Mouse (Mus musculus) MEL (cell line): ENCODE measurements around the gene Mfap2. TPM values are rescaled to one million over a fixed set of nuclear protein-coding genes. Genes with fewer than 3 reads are reported as not detected.

Source experiments
- DNase-seq: peaks from one replicate; pipeline ENCODE4 v3.0.0; 2011; ENCODE audit warnings: low read depth, low spot score
- H3K27ac ChIP-seq: 2 replicates; pipeline ENCODE4 v1.5.1; 2012; ENCODE audit warnings: low read depth, mild to moderate bottlenecking, control low read depth, low read length, moderate library complexity; ENCODE audit not compliant: control insufficient read depth
- H3K27me3 ChIP-seq, 2 experiments: fragments of 150-350 bp in 1 of 2; sonication (generic) in 1 of 2; 2 replicates each; pipeline ENCODE4 v1.6.1; 2012; ENCODE audit warnings: low read length in 2 of 2, mild to moderate bottlenecking in 2 of 2, improper control_type of control experiment in 1 of 2, moderate library complexity in 1 of 2; ENCODE audit not compliant: insufficient read depth in 2 of 2, control insufficient read depth in 1 of 2
- H3K36me3 ChIP-seq, 2 experiments: 2 replicates each; pipeline ENCODE4 v1.6.1; 2012 to 2014; ENCODE audit warnings: low read length in 2 of 2, improper control_type of control experiment in 1 of 2, inconsistent platforms in 1 of 2, mild to moderate bottlenecking in 1 of 2; ENCODE audit not compliant: insufficient read depth in 2 of 2, control insufficient read depth in 1 of 2
- H3K4me1 ChIP-seq, 2 experiments: fragments of 150-350 bp in 1 of 2; sonication (generic) in 1 of 2; 2 replicates each; pipeline ENCODE4 v1.6.1; 2012; ENCODE audit warnings: low read length in 2 of 2, improper control_type of control experiment in 1 of 2, mild to moderate bottlenecking in 1 of 2; ENCODE audit not compliant: insufficient read depth in 2 of 2, control insufficient read depth in 1 of 2
- H3K4me3 ChIP-seq, 2 experiments: fragments of 150-350 bp in 1 of 2; sonication (generic) in 1 of 2; 2 replicates each; pipeline ENCODE4 v1.5.1; 2012; ENCODE audit warnings: low read depth in 2 of 2, low read length in 2 of 2, mild to moderate bottlenecking in 2 of 2, moderate library complexity in 2 of 2, control low read depth in 1 of 2, improper control_type of control experiment in 1 of 2; ENCODE audit not compliant: control insufficient read depth in 1 of 2, insufficient read depth in 1 of 2
- H3K79me2 ChIP-seq: 2 replicates; pipeline ENCODE4 v1.6.1; 2012; ENCODE audit warnings: mild to moderate bottlenecking, low read length, moderate library complexity; ENCODE audit not compliant: control insufficient read depth, poor library complexity, insufficient read depth
- H3K9ac ChIP-seq: 2 replicates; pipeline ENCODE4 v1.6.1; 2012; ENCODE audit warnings: low read depth, mild to moderate bottlenecking, control low read depth, low read length, moderate library complexity; ENCODE audit not compliant: control insufficient read depth, poor library complexity, severe bottlenecking
- H3K9me3 ChIP-seq: fragments of 150-350 bp; sonication (generic); replicated peaks from 2 replicates; pipeline ENCODE4 v1.6.1; 2012; ENCODE audit warnings: mild to moderate bottlenecking, low read length, improper control_type of control experiment, moderate library complexity; ENCODE audit not compliant: insufficient read depth
- BHLHE40 ChIP-seq: IDR thresholded peaks from 2 replicates; pipeline ENCODE4 v1.6.1; 2012; ENCODE audit warnings: low read depth, mild to moderate bottlenecking, inconsistent platforms, low read length, improper control_type of control experiment, borderline replicate concordance
- CHD1 ChIP-seq: IDR thresholded peaks from 2 replicates; pipeline ENCODE4 v1.6.1; 2012; ENCODE audit warnings: low read depth, mild to moderate bottlenecking, inconsistent platforms, low read length, improper control_type of control experiment
- CHD2 ChIP-seq: IDR thresholded peaks from 2 replicates; pipeline ENCODE4 v1.6.1; 2011; ENCODE audit warnings: low read length, improper control_type of control experiment
- E2F4 ChIP-seq: IDR thresholded peaks from 2 replicates; pipeline ENCODE4 v1.6.1; 2011; ENCODE audit warnings: low read depth, low read length, improper control_type of control experiment, borderline replicate concordance
- ELF1 ChIP-seq: IDR thresholded peaks from 2 replicates; pipeline ENCODE4 v1.6.1; 2014; ENCODE audit warnings: low read depth, mild to moderate bottlenecking, inconsistent platforms, low read length, improper control_type of control experiment, moderate library complexity
- EP300 ChIP-seq, 2 experiments: IDR thresholded peaks; 2 replicates each; pipeline ENCODE4 v1.6.1; 2011; ENCODE audit warnings: improper control_type of control experiment in 2 of 2, low read length in 2 of 2, low read depth in 1 of 2, mild to moderate bottlenecking in 1 of 2
- GABPA ChIP-seq: IDR thresholded peaks from 2 replicates; pipeline ENCODE4 v1.6.1; 2012; ENCODE audit warnings: low read depth, mild to moderate bottlenecking, inconsistent platforms, low read length, improper control_type of control experiment, moderate library complexity
- GATA1 ChIP-seq: IDR thresholded peaks from 2 replicates; pipeline ENCODE4 v1.6.1; 2011; ENCODE audit warnings: low read depth, low read length, improper control_type of control experiment
- HCFC1 ChIP-seq: IDR thresholded peaks from 2 replicates; pipeline ENCODE4 v1.6.1; 2012; ENCODE audit warnings: low read depth, mild to moderate bottlenecking, inconsistent platforms, low read length, improper control_type of control experiment, moderate library complexity
- JUND ChIP-seq: IDR thresholded peaks from 2 replicates; pipeline ENCODE4 v1.6.1; 2011; ENCODE audit warnings: low read depth, mild to moderate bottlenecking, improper control_type of control experiment, low read length
- KAT2A ChIP-seq: conservative IDR thresholded peaks from 2 replicates; pipeline ENCODE4 v1.6.1; 2012; ENCODE audit warnings: low read depth, low read length, improper control_type of control experiment, inconsistent platforms
- MAFK ChIP-seq: IDR thresholded peaks from 2 replicates; pipeline ENCODE4 v1.6.1; 2011; ENCODE audit warnings: low read depth, mild to moderate bottlenecking, low read length, improper control_type of control experiment, borderline replicate concordance
- MAX ChIP-seq: IDR thresholded peaks from 2 replicates; pipeline ENCODE4 v1.6.1; 2011; ENCODE audit warnings: low read length, improper control_type of control experiment
- MAZ ChIP-seq: IDR thresholded peaks from 2 replicates; pipeline ENCODE4 v1.6.1; 2012; ENCODE audit warnings: low read depth, mild to moderate bottlenecking, inconsistent platforms, low read length, improper control_type of control experiment
- MEF2A ChIP-seq: IDR thresholded peaks from 2 replicates; pipeline ENCODE4 v1.6.1; 2014; ENCODE audit warnings: low read depth, mild to moderate bottlenecking, inconsistent platforms, low read length, improper control_type of control experiment; ENCODE audit not compliant: poor library complexity, insufficient replicate concordance, severe bottlenecking; ENCODE audit errors: extremely low read depth
- MXI1 ChIP-seq: IDR thresholded peaks from 2 replicates; pipeline ENCODE4 v1.6.1; 2011; ENCODE audit warnings: mild to moderate bottlenecking, low read depth, low read length, improper control_type of control experiment
- MYB ChIP-seq: IDR thresholded peaks from 2 replicates; pipeline ENCODE4 v1.6.1; 2011; ENCODE audit warnings: mild to moderate bottlenecking, low read depth, low read length, improper control_type of control experiment
- MYC ChIP-seq: IDR thresholded peaks from 2 replicates; pipeline ENCODE4 v1.6.1; 2011; ENCODE audit warnings: low read depth, mild to moderate bottlenecking, low read length, improper control_type of control experiment, moderate library complexity
- NELFE ChIP-seq: IDR thresholded peaks from 2 replicates; pipeline ENCODE4 v1.6.1; 2011; ENCODE audit warnings: low read depth, low read length, improper control_type of control experiment
- NRF1 ChIP-seq: IDR thresholded peaks from 2 replicates; pipeline ENCODE4 v1.6.1; 2014; ENCODE audit warnings: low read depth, mild to moderate bottlenecking, inconsistent platforms, low read length, improper control_type of control experiment, moderate library complexity; ENCODE audit not compliant: poor library complexity, insufficient read depth, severe bottlenecking
- POLR2A ChIP-seq, 2 experiments: IDR thresholded peaks; 2 replicates each; pipeline ENCODE4 v1.6.1; 2011 to 2012; ENCODE audit warnings: low read length in 2 of 2, mild to moderate bottlenecking in 2 of 2, control low read depth in 1 of 2, improper control_type of control experiment in 1 of 2, low read depth in 1 of 2, moderate library complexity in 1 of 2; ENCODE audit not compliant: control insufficient read depth in 1 of 2, insufficient read depth in 1 of 2, poor library complexity in 1 of 2
- POLR2AphosphoS2 ChIP-seq: IDR thresholded peaks from 2 replicates; pipeline ENCODE4 v1.6.1; 2011; ENCODE audit warnings: low read length, improper control_type of control experiment
- POLR2AphosphoS5 ChIP-seq: IDR thresholded peaks from 2 replicates; pipeline ENCODE4 v1.6.1; 2012; ENCODE audit warnings: low read depth, borderline replicate concordance, mild to moderate bottlenecking, inconsistent platforms, low read length, moderate library complexity, mixed read lengths
- RAD21 ChIP-seq: IDR thresholded peaks from 2 replicates; pipeline ENCODE4 v1.6.1; 2011; ENCODE audit warnings: mild to moderate bottlenecking, low read depth, low read length, improper control_type of control experiment
- RCOR1 ChIP-seq: IDR thresholded peaks from 2 replicates; pipeline ENCODE4 v1.6.1; 2012; ENCODE audit warnings: low read depth, mild to moderate bottlenecking, inconsistent platforms, low read length, improper control_type of control experiment
- SIN3A ChIP-seq: IDR thresholded peaks from 2 replicates; pipeline ENCODE4 v1.6.1; 2012; ENCODE audit warnings: low read length, improper control_type of control experiment, inconsistent platforms
- SMC3 ChIP-seq: IDR thresholded peaks from 2 replicates; pipeline ENCODE4 v1.6.1; 2011; ENCODE audit warnings: low read depth, low read length, improper control_type of control experiment
- TAL1 ChIP-seq: IDR thresholded peaks from 2 replicates; pipeline ENCODE4 v1.6.1; 2012; ENCODE audit warnings: mild to moderate bottlenecking, inconsistent platforms, low read length, moderate library complexity, mixed read lengths
- TBP ChIP-seq: IDR thresholded peaks from 2 replicates; pipeline ENCODE4 v1.8.0; 2011; ENCODE audit warnings: low read depth, low read length, improper control_type of control experiment
- TCF12 ChIP-seq: IDR thresholded peaks from 2 replicates; pipeline ENCODE4 v1.6.1; 2014; ENCODE audit warnings: low read depth, mild to moderate bottlenecking, inconsistent platforms, low read length, improper control_type of control experiment, moderate library complexity
- UBTF ChIP-seq: IDR thresholded peaks from 2 replicates; pipeline ENCODE4 v1.6.1; 2012; ENCODE audit warnings: low read depth, mild to moderate bottlenecking, inconsistent platforms, low read length, improper control_type of control experiment, moderate library complexity, borderline replicate concordance; ENCODE audit not compliant: insufficient read depth
- USF1 ChIP-seq: IDR thresholded peaks from 2 replicates; pipeline ENCODE4 v1.6.1; 2014; ENCODE audit warnings: low read depth, mild to moderate bottlenecking, inconsistent platforms, low read length, improper control_type of control experiment, moderate library complexity
- USF2 ChIP-seq, 2 experiments: IDR thresholded peaks; 2 replicates each; pipeline ENCODE4 v1.6.1; 2011 to 2012; ENCODE audit warnings: improper control_type of control experiment in 2 of 2, low read length in 2 of 2, borderline replicate concordance in 1 of 2, inconsistent platforms in 1 of 2, low read depth in 1 of 2, mild to moderate bottlenecking in 1 of 2; ENCODE audit not compliant: insufficient read depth in 1 of 2
- ZC3H11A ChIP-seq: IDR thresholded peaks from 2 replicates; pipeline ENCODE4 v1.6.1; 2012; ENCODE audit warnings: low read depth, mild to moderate bottlenecking, inconsistent platforms, low read length, improper control_type of control experiment
- ZKSCAN1 ChIP-seq: IDR thresholded peaks from 2 replicates; pipeline ENCODE4 v1.6.1; 2012; ENCODE audit warnings: low read depth, mild to moderate bottlenecking, inconsistent platforms, low read length, improper control_type of control experiment, moderate library complexity
- ZMIZ1 ChIP-seq: IDR thresholded peaks from 2 replicates; pipeline ENCODE4 v1.6.1; 2012; ENCODE audit warnings: low read depth, mild to moderate bottlenecking, inconsistent platforms, low read length, improper control_type of control experiment, moderate library complexity
- ZNF384 ChIP-seq: IDR thresholded peaks from 2 replicates; pipeline ENCODE4 v1.6.1; 2012; ENCODE audit warnings: low read depth, mild to moderate bottlenecking, inconsistent platforms, low read length, improper control_type of control experiment
- polyA plus RNA-seq, 2 experiments: library from polyadenylated mRNA; stranded (reverse) in 1 of 2; unstranded in 1 of 2; fragments of >175 nt in 1 of 2; fragments of >200 nt in 1 of 2; gene quantifications; 2 replicates each; pipeline versions ENCODE4 v1.2.1 to v1.2.4; 2012; ENCODE audit warnings: low replicate concordance in 2 of 2, low read depth in 1 of 2; ENCODE audit not compliant: insufficient read length in 2 of 2, insufficient read depth in 1 of 2, missing spikeins in 1 of 2
- total RNA-seq: library from RNA; depleted of rRNA; stranded (reverse); fragments of 300-350 nt; gene quantifications from 2 replicates; pipeline ENCODE4 v1.2.3, GENCODE M21; 2012

Gene Mfap2
- total and polyA plus RNA-seq, 3 experiments, result not detected

DNA sequence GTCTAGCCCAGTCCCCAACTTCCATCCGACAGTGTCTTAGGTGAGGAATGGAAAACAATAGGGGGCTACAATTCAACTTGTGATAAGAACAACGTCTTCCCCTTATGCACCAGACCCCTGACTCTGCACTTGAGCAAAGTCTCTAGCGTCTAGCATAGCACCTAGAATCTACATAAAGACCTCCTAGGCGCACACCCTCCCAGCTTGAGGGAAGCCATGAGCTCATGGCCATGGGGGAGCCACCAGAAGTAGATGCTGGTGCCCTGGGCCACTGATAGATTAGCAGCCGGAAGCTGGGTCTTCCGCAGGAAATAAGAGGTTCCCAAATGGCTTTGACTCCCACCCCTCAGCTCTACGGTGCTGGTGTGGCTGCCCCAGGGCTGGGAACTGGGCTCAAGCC lies 22.7 kb upstream of the Mfap2 start:
- Histone ChIP-seq H3K9me3 (no peaks in the 10 kb centered on the region), H3K27ac (peak overlapping the region; percentile 36), H3K27me3 (no peaks in the 10 kb centered on the region), H3K4me3 (peak overlapping the region; percentile 84 to 99), H3K4me1 (peaks cover 7 to 23% of the 10 kb centered on the region in 2 experiments), H3K79me2 (peaks cover 8% of the 10 kb centered on the region), H3K36me3 (peaks cover 0 to 15% of the 10 kb centered on the region in 2 experiments; a peak in 2 of 4 replicates), H3K9ac (peak overlapping the region; percentile 82)
- DNase-seq, result peak; percentile 72
- TF ChIP-seq E2F4, result no peak
- no peak for TF ChIP-seq JUND
- TF ChIP-seq TAL1, result 0 out of 2 replicates have a peak, but pooled peaks have one; percentile 3
- 0 out of 2 replicates have a peak, but pooled peaks have one; percentile 40 for TF ChIP-seq TBP
- 0 out of 4 replicates have a peak, but pooled peaks of 1 of the 2 experiments have one; percentile 12 for TF ChIP-seq EP300 (IDR thresholded peaks at IDR 0.05; ENCODE audit: low read depth in 1 of 2, low read length in 2 of 2)
- no peak for TF ChIP-seq RAD21
- TF ChIP-seq MYB, result no peak
- TF ChIP-seq USF1, result no peak
- no peak for TF ChIP-seq GATA1
- no peak; a peak in 1 of 4 replicates for TF ChIP-seq POLR2A (IDR thresholded peaks at IDR 0.05; ENCODE audit: control insufficient read depth in 1 of 2, insufficient read depth in 1 of 2, low read depth in 1 of 2, low read length in 2 of 2, poor library complexity in 1 of 2)
- 0 out of 2 replicates have a peak, but pooled peaks have one; percentile 53 for TF ChIP-seq CHD1
- TF ChIP-seq ZKSCAN1, result no peak
- peak; percentile 19; the same call in 1 of the 2 replicates for TF ChIP-seq MXI1
- no peak for TF ChIP-seq KAT2A
- no peak for TF ChIP-seq GABPA
- no peak for TF ChIP-seq UBTF
- TF ChIP-seq SMC3, result no peak
- 0 out of 2 replicates have a peak, but pooled peaks have one; percentile 29 for TF ChIP-seq HCFC1
- no peak for TF ChIP-seq MEF2A
- TF ChIP-seq MAZ, result no peak
- TF ChIP-seq TCF12, result 0 out of 2 replicates have a peak, but pooled peaks have one; percentile 10
- TF ChIP-seq NRF1, result no peak
- no peak for TF ChIP-seq ZNF384
- no peak for TF ChIP-seq ZMIZ1
- TF ChIP-seq ZC3H11A, result no peak
- TF ChIP-seq CHD2, result no peak
- peak; percentile 39; the same call in 1 of the 2 replicates for TF ChIP-seq MAX
- 0 out of 2 replicates have a peak, but pooled peaks have one; percentile 39 for TF ChIP-seq SIN3A
- TF ChIP-seq RCOR1, result no peak
- 0 out of 2 replicates have a peak, but pooled peaks have one; percentile 30 for TF ChIP-seq NELFE
- TF ChIP-seq ELF1, result 0 out of 2 replicates have a peak, but pooled peaks have one; percentile 14
- TF ChIP-seq POLR2AphosphoS5, result no peak
- no peak for TF ChIP-seq MAFK
- TF ChIP-seq BHLHE40, result no peak
- TF ChIP-seq POLR2AphosphoS2, result no peak
- no peak for TF ChIP-seq USF2 (IDR thresholded peaks at IDR 0.05; ENCODE audit: borderline replicate concordance in 1 of 2, insufficient read depth in 1 of 2, low read depth in 1 of 2, low read length in 2 of 2)
- TF ChIP-seq MYC, result 0 out of 2 replicates have a peak, but pooled peaks have one; percentile 51
